Mouse (Mus musculus): ENCODE data around the gene Med13l.

DNA sequence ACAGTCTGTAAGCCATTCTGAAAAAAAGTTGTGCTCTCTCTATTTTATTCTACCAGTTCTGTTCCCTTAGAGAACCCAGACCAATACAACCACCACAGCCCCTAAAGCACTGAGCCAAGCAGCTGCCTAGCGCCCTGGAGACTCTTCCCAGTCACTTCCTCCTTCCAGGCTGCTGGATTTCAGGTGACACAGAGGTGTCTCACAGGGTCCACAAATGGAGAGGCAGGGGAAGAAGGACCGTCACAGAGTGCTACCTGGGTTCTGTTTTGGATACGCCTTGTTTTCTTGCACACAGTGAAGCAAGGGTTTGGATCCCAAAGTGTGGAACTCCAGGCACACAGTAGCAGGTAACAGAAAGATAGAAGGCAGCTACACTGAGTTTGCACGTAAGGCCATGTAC lies 140.5 kb downstream of the Med13l start:
- TF ChIP-seq GATA1 (IDR thresholded peaks at IDR 0.05; ENCODE audit: low read length), result no peak
- TF ChIP-seq TAL1 (IDR thresholded peaks at IDR 0.05; ENCODE audit: low read length), result no peak

Data from erythroblast, embryonic 14.5 days (primary cell).